Mouse (Mus musculus) ES-Bruce4 (cell line): Measurements from ENCODE around the gene Aldh8a1. TPM values are rescaled to one million over a fixed set of nuclear protein-coding genes. Genes with fewer than 3 reads are reported as not detected.

Experiments
- H3K27ac ChIP-seq: 2 replicates; pipeline ENCODE4 v1.5.1; 2012; ENCODE audit warnings: low read length, inconsistent platforms; ENCODE audit not compliant: insufficient read depth
- H3K27me3 ChIP-seq: 2 replicates; pipeline ENCODE4 v1.6.1; 2012; ENCODE audit warnings: mild to moderate bottlenecking, low read length, inconsistent platforms; ENCODE audit not compliant: control insufficient read depth, poor library complexity, insufficient read depth, severe bottlenecking
- H3K36me3 ChIP-seq: 2 replicates; pipeline ENCODE4 v1.6.1; 2012; ENCODE audit warnings: inconsistent platforms, mild to moderate bottlenecking, low read length, moderate library complexity; ENCODE audit not compliant: control insufficient read depth, poor library complexity, insufficient read depth, severe bottlenecking
- H3K4me1 ChIP-seq: one replicate; pipeline ENCODE4 v1.8.1; 2011; ENCODE audit warnings: low read length; ENCODE audit not compliant: control insufficient read depth, insufficient read depth
- H3K4me3 ChIP-seq: 2 replicates; pipeline ENCODE4 v1.5.1; 2011; ENCODE audit warnings: low read depth, mild to moderate bottlenecking, low read length
- H3K9ac ChIP-seq: 2 replicates; pipeline ENCODE4 v1.6.1; 2012; ENCODE audit warnings: low read depth, mild to moderate bottlenecking, inconsistent platforms; ENCODE audit not compliant: poor library complexity, severe bottlenecking
- H3K9me3 ChIP-seq: replicated peaks from 2 replicates; pipeline ENCODE4 v1.6.1; 2012; ENCODE audit warnings: mild to moderate bottlenecking, low read length, inconsistent platforms; ENCODE audit not compliant: control insufficient read depth, poor library complexity, insufficient read depth, severe bottlenecking
- CTCF ChIP-seq: IDR thresholded peaks from one replicate; pipeline ENCODE4 v1.8.1; 2011; ENCODE audit warnings: low read depth, low read length
- EP300 ChIP-seq: IDR thresholded peaks from 2 replicates; pipeline ENCODE4 v1.6.1; 2011; ENCODE audit warnings: low read depth, low read length; ENCODE audit not compliant: insufficient read depth
- POLR2A ChIP-seq: IDR thresholded peaks from one replicate; pipeline ENCODE4 v1.8.1; 2011; ENCODE audit warnings: low read length; ENCODE audit not compliant: insufficient read depth
- polyA plus RNA-seq: library from polyadenylated mRNA; stranded (reverse); fragments of >200 nt; gene quantifications from 2 replicates; pipeline ENCODE4 v1.2.4, GENCODE M21; 2011; ENCODE audit warnings: low read depth; ENCODE audit not compliant: missing spikeins, insufficient read depth, insufficient read length

Aldh8a1 gene
- polyA plus RNA-seq, 1 experiment: not detected

DNA sequence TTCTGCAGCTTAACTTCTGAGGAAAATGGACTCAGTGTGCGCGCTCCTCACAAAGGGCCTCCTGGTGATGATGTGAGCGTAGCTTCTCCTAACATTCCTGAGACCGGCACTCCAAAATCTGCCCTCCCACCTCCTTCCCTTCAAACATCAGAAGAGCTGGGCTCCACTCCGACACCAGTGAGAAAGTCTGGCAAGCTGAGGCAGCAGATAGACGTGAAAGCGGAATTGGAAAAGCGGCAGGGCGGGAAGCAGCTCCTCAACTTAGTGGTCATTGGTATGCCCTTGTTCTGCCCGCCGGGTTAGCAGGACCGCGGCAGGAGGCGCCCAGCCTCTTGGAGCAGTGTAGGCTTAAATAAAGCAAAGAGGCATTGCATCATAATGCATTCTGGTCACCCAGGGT, 35.4 kb upstream of the Aldh8a1 start:
- Histone ChIP-seq H3K4me1 (no peaks in the 10 kb centered on the region), H3K4me3 (no peak overlapping the region), H3K27ac (no peak overlapping the region), H3K9ac (no peak overlapping the region), H3K9me3 (no peaks in the 10 kb centered on the region; the same call in 1 of the 2 replicates), H3K36me3 (peaks cover 31% of the 10 kb centered on the region), H3K27me3 (no peaks in the 10 kb centered on the region)
- TF ChIP-seq CTCF (no peak), EP300 (no peak), POLR2A (no peak)

GRCm38 (mm10) chr10:21342331-21343005, 34.6 kb upstream of the Aldh8a1 start:
- H3K27me3 ChIP-seq: no peaks in the 10 kb centered on the region
- no peaks in the 10 kb centered on the region for H3K9me3 ChIP-seq
- H3K4me3 ChIP-seq: no peak overlapping the region
- TF ChIP-seq CTCF (no peak), EP300 (no peak), POLR2A (no peak)
- no peak overlapping the region for H3K9ac ChIP-seq
- no peaks in the 10 kb centered on the region for H3K4me1 ChIP-seq
- H3K36me3 ChIP-seq: peaks cover 27% of the 10 kb centered on the region
- no peak overlapping the region for H3K27ac ChIP-seq

- Histone ChIP-seq H3K4me1 (no peaks in the 10 kb centered on the region), H3K36me3 (peaks cover 26% of the 10 kb centered on the region), H3K9ac (no peak overlapping the region), H3K27me3 (no peaks in the 10 kb centered on the region), H3K4me3 (no peak overlapping the region), H3K27ac (no peak overlapping the region), H3K9me3 (no peaks in the 10 kb centered on the region)
- TF ChIP-seq POLR2A: no peak
- no peak for TF ChIP-seq EP300
- no peak for TF ChIP-seq CTCF
Observed at GRCm38 (mm10) chr10:21347332-21347731, 29.8 kb upstream of the Aldh8a1 start.

GRCm38 (mm10) chr10:21349449-21349848, 27.6 kb upstream of the Aldh8a1 start:
- H3K4me3 ChIP-seq: no peak overlapping the region
- no peaks in the 10 kb centered on the region for H3K27me3 ChIP-seq
- H3K9me3 ChIP-seq: no peaks in the 10 kb centered on the region
- peaks cover 21% of the 10 kb centered on the region for H3K36me3 ChIP-seq
- TF ChIP-seq POLR2A (no peak), CTCF (no peak), EP300 (no peak)
- H3K4me1 ChIP-seq: no peaks in the 10 kb centered on the region
- H3K9ac ChIP-seq: no peak overlapping the region
- H3K27ac ChIP-seq: no peak overlapping the region

DNA sequence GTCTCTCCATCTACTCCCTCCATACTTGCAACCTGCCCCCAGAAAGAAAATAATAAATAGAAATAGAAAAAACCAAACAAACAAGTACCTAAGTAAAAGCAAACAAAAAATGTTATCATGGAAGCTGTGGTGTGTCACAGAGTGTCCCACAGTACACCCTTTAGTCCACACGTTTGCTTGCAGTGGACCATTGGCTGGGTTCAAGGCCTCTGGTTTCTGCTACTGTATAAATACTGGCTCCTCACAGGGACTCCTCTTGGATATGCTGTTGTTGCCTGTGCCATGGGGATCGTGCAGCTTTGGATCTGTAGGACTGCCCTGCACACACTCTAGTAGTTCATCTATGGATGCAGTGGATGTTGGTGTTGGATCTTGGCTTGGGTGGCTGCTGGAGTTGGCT, 27.1 kb upstream of the Aldh8a1 start:
- no peak overlapping the region for H3K27ac ChIP-seq
- no peak overlapping the region for H3K4me3 ChIP-seq
- H3K27me3 ChIP-seq: no peaks in the 10 kb centered on the region
- H3K9ac ChIP-seq: no peak overlapping the region
- TF ChIP-seq EP300 (no peak), CTCF (no peak), POLR2A (no peak)
- no peaks in the 10 kb centered on the region for H3K9me3 ChIP-seq
- H3K36me3 ChIP-seq: peaks cover 21% of the 10 kb centered on the region
- H3K4me1 ChIP-seq: no peaks in the 10 kb centered on the region

GRCm38 (mm10) chr10:21350531-21351515, 26.3 kb upstream of the Aldh8a1 start:
- no peak overlapping the region for H3K27ac ChIP-seq
- peaks cover 17% of the 10 kb centered on the region for H3K36me3 ChIP-seq
- H3K27me3 ChIP-seq: no peaks in the 10 kb centered on the region
- no peak overlapping the region for H3K9ac ChIP-seq
- TF ChIP-seq EP300: no peak
- TF ChIP-seq POLR2A: no peak
- TF ChIP-seq CTCF: no peak
- H3K4me1 ChIP-seq: no peaks in the 10 kb centered on the region
- H3K9me3 ChIP-seq: no peaks in the 10 kb centered on the region
- no peak overlapping the region for H3K4me3 ChIP-seq
